Mouse (Mus musculus): Measurements from ENCODE around the gene Ntan1.
"Not testable (repeated sequence)": the region's sequence is repeated elsewhere in the genome, so short reads cannot be mapped to it uniquely, and the experiment has no call there.

Ntan1 gene

DNA sequence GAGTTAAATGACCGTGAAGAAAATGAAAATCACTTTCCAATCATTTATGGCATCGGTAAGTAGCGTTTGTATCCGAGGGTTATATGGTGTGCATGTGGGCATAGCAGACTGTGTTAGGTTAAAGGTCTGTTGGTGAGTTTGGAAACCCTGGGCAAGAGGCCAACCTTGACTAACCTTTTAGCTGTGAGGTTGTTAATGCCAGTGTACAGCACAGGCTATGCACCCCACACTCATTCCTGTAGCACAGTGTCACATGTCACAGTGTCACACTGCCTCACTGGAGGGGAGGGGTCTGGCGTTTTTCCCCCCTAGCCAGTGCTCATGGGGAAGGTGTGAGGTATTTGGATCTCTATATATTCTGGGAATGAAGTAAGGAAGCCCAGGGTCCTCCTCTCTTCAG lies 13.0 kb downstream of the Ntan1 start:
- DNase-seq (ENCODE audit: low read depth, low spot score): no peak

GRCm38 (mm10) chr16:13834382-13834781 lies 15.7 kb downstream of the Ntan1 start:
- no peak for DNase-seq (ENCODE audit: low read depth, low spot score)

DNA sequence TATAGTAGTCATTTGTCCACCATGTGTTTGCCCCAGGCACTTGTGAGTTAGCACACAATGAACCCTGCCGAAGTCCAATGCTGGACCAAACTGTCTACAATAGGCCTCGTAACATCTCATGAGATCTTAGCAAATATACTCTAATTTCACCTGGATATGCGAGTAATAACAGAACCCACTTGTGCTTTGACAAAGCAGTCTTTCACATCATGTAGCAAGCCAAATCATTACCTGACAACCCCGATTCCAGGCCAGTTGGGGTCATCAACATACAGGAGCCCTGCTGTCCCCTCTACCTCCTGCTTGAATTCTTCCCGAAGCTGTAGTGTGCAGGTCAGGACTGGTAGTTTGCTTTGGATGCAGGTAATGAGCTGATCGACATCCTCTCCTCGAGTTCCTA lies 21.4 kb downstream of the Ntan1 start:
- no peak for DNase-seq (ENCODE audit: low read depth, low spot score)

- DNase-seq (ENCODE audit: low read depth, low spot score): no peak
These were observed 22.3 kb downstream of the Ntan1 start for GRCm38 (mm10) chr16:13840956-13841355.

DNA sequence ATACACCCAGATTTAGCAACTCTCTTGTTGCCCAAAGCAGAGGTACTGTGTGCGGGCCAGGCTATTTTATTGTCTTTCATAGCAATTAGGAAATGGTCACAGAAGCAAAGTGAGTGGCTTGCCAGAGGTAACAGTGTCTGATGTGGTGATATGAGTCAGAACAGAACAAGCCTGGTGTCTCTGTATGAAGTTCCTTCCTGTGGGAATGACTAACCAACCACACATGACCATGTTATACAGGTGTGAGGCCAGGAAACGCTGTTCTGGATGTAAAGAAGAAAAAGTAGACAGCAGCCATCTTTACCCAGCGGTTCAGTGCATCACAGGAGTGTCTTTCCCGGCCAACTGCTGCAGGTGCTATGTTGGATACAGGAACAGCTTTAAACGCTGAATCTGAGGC lies 26.4 kb downstream of the Ntan1 start:
- DNase-seq (ENCODE audit: low read depth, low spot score): no peak

DNA sequence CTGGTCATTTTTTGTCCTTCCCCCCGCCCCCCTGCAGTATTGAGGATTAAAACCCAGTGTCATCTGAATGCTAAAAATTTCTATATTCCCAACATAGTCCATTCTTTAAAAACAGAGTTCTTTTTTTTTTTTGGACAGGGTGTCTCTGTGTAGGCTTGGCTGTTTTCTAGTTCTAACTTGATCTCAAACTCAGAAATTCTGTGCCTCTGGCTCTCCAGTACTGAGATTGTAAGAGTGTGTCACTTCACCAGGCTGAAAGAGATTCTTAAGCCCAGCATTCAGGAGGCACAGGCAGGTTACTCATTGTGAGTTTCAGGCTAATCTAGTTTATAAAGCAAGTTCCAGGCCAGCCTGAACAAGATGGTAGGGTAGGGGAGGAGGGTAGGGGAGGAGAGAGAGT lies 28.0 kb downstream of the Ntan1 start:
- no peak for DNase-seq (ENCODE audit: low read depth, low spot score)

DNA sequence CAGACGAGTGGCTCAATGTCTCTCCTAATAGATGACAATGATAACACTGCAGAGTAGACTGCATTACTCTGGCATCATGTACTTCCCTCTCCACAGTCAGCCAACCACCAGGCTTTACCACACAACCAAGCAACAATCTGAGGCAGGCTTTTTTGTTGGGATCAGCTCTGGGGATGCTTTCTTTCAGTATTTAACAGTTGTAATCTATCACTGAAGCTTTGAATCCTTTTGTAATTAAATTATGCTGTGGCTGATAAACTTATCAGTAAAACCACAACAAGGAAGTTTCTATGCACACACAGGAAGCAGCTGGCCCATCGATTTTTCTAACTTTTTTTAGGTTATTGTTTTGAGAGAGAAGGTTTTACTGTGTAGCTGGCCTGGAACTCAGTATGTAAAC lies 29.7 kb downstream of the Ntan1 start:
- no peak for DNase-seq (ENCODE audit: low read depth, low spot score)

- no peak for DNase-seq (ENCODE audit: low read depth, low spot score)
These were observed 32.8 kb downstream of the Ntan1 start for GRCm38 (mm10) chr16:13851446-13851845.

- no peak for DNase-seq (ENCODE audit: low read depth, low spot score)
These were observed 35.2 kb downstream of the Ntan1 start for GRCm38 (mm10) chr16:13853886-13854285.

GRCm38 (mm10) chr16:13866076-13866475 lies 47.4 kb downstream of the Ntan1 start:
- no peak for DNase-seq (ENCODE audit: low read depth, low spot score)

DNA sequence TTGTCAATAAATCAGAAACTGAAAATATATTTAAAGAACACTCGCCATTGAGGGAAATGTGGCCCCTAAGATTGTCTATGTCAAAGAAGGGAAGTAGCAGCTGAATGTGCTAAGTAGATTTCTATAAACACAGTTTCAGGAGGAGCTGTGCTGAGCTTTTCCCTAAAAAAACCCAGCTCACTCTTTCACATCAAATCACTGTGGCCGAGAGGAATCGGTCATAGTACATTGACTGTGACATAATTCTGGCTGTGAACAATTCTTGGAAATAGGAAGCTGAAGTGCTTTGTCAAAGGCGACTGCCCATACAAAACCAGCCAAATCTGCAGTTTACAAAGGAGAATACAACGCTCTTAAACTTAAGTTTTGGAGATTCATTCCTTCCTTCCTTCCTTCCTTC lies 48.0 kb downstream of the Ntan1 start:
- DNase-seq (ENCODE audit: low read depth, low spot score): no peak

DNA sequence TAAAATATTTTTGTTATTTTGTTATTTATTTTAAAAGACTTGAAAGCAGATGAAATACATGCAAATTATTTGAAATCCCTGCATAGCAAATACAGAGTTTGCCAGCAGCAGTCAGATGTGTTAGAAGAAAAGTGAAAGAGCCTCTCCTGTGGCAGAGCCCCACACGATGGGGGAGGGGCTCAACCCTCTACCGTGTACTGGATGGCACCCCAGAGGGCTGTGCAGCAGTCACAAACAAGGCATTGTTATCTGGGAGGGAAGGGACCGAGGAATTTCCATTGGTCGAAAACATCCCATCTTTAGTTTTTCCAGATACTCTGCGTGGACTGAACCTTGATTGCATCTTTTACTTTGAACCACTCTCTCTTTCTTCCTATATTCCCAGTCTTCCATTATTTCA lies 48.8 kb downstream of the Ntan1 start:
- not testable (repeated sequence) for DNase-seq (ENCODE audit: low read depth, low spot score)

- DNase-seq (ENCODE audit: low read depth, low spot score): no peak
These were observed 49.4 kb downstream of the Ntan1 start for GRCm38 (mm10) chr16:13867910-13868514.

GRCm38 (mm10) chr16:13875483-13875882 lies 56.8 kb downstream of the Ntan1 start:
- DNase-seq (ENCODE audit: low read depth, low spot score): no peak

DNA sequence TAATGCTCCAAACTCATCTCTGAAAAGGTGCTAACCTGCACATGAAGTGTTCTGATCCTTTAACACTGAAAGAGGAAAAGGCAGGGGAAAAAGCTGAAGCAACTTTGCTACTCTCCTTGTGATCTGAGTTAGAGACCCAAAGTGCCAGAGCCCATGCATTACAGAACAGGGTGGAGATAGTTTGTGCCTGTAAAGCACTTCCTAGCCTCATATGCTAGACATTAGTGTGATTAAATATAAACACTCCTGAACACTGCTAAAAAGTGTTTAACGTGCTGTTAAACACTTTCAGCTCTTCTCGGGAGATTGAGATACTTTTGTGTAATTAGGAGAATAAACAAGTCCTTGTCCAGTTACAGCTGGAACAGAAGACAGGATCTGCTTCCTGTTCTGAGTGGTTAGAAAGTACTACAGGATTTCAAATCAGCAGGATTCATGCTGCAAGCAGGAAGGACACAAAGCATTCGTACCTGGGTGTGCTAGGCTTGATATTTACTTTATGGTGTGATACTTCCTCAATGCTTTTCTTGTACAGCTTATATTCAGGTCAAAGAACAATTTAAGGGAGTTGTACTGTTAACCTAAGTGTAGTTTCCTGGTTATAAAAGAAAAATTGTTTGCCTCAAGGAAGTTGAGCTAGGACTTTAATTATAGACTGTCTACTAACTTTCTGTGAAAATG lies 64.6 kb downstream of the Ntan1 start:
- DNase-seq (ENCODE audit: low read depth, low spot score): no peak
